Mouse (Mus musculus) spleen, postnatal 10 days (tissue): ENCODE measurements at regions not wholly inside any gene's neighbourhood (a gene's known extent, or its start where the extent isn't known, plus 50 kb on each side); places are given as distances from the start of the nearest gene placed in this dataset.
A peak's percentile ranks its signal among the peaks of the same experiment; 100 is the strongest.

ENCODE experiments used
- DNase-seq, 2 experiments: peaks; one replicate each; pipeline ENCODE4 v3.0.0; 2021 to 2022; ENCODE audit warnings: low spot score in 2 of 2

DNA sequence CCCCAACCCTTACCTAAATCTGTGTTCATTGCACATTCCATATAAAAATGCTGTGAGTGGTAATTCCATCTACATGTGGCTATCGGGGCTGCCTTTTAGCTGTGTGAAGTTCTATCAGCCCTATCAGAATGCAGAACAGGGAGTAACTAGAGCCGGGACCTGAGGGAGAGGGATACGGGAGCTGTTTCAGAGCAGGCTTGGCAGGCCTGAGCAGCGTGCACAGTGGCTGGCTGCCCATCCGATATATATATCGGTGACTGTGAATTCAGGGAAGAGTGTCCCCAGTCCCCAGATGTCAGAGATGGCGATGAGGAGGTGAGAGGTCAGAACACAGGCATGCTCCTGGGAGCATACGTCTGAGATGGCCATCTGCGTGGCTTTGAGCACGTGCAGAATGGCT, 79.0 kb downstream of the Arl4c start:
- no peak for DNase-seq

DNA sequence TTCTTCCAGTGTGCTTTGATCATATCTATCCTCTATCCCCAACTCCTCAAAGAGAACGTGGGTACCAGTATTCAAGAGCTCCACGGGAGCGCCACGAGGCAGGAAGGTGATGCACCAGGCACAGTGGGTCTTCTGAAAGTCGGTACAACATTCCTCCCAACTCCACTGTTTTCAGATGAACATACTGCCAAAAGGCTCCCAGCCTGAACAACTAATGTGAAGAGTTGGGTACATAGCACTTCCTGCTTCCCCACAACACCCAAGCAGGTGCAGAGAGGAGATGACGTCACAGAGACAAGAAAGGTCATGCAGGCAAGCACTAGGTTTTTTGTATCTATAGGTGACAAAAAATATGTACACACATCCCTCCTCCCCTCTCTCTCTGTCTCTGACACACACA, 79.7 kb downstream of the Arl4c start:
- DNase-seq = no peak

DNA sequence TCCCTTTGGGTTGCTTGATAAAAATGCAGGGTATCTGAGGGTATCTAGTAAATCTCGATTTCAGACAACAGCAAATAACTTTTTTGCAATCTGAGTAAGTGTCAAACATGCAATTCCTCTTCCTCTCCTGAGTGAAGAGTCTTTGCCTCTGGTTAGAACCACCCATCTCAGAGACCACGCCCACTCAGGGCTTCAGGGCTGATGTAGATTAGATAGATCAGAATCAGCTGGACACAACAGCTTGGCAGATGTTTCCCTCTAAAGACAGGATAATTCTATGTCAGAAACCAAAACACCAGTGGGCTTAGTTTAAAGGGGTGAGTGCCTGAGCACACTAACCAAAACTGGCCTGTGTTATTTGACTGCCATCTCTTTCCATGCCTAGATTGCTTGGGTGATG, 80.8 kb downstream of the Arl4c start:
- no peak for DNase-seq

- no peak for DNase-seq
Measured at GRCm38 (mm10) chr1:88613007-88613406, 89.0 kb downstream of the Arl4c start.

DNA sequence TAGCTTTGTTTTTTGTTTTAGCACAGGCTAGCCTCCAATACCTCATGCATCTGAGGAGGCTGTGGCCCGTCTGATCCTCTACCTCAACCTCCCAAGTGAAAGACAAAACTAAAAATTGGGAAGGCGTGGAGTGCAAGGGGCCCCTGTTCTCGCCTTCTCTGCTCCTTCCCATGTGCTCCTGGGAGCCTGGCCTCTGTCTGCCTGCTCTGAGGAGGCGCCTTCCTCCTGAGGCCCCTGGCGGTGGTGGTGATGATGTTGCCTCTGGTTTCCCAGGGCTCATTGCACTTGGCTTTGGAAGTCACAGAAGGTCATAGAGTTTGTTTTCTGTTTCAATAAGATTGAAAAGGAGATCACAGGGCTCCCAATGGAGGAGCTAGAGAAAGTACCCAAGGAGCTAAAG, 90.8 kb downstream of the Arl4c start:
- DNase-seq = no peak

DNA sequence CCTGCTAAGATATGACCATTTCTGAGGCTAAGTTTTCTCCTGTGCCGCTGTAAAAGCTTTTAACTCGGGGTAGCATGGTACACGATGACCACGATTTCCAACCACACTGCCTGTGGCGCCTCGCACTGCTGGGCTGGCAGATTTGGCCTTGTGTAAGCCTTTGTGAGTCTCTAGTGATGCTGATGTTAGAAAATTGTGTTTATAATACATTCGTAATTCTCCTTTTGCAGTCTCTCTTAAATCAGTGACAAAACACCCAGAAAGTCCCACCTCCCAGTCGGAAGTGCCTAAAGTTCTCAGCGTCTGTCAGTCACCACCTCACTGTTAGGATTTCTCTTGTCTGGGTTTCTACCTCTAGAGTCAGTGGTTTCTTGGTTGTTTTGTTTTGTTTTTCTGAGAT, 91.2 kb downstream of the Arl4c start:
- DNase-seq = no peak

- DNase-seq = no peak
Measured at GRCm38 (mm10) chr1:88608826-88609225, 93.2 kb downstream of the Arl4c start.

- no peak for DNase-seq
Measured at GRCm38 (mm10) chr1:88608236-88608635, 93.8 kb downstream of the Arl4c start.

DNA sequence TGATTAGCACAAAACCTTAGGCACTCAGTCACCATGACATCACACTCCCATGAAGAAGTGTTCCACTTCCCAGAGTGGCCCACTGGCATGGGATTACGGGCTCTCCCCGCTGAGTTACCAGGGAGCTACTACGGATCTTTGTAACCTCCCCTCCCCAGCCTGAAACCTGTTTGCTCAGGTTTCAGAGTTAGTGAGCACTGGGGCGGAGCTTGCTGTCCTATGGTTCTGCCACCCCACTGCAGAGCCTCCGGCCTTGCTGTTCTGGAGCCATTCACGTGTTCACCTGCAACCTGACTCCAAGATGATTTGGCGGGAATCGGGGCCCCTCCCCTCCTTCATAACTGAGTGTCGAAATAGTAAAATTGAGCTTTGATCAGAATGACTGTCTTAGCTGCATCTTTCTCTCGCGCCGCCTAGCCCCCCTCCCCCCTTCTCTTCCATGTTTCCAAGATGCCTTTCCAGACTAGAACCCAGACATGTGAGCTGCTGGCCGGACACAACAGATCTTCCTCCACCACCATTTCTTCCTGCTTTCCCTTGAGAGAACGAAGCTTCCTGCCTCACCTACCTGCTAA, 95.8 kb upstream of the Glrp1 start:
- no peak for DNase-seq

DNA sequence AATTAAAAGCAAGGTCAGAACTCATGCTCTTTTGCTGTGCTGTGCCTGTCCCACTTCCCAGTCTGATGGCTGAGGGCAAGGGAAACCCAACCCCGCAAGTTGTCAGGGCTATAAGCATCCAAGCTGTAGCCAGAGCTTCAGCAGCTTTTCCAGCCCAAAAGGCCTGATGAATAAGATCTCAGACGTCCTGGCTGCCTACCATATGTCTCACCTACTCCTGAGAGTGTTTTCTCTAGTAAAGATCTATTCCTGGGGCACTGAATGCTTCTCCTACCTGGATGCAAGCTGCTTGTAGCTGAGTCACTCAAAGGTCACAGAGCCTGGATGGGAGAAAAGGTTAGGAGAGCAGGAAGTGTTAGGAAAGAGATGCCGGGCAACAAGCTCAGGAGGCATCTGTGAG, 92.4 kb upstream of the Glrp1 start:
- DNase-seq = no peak

DNA sequence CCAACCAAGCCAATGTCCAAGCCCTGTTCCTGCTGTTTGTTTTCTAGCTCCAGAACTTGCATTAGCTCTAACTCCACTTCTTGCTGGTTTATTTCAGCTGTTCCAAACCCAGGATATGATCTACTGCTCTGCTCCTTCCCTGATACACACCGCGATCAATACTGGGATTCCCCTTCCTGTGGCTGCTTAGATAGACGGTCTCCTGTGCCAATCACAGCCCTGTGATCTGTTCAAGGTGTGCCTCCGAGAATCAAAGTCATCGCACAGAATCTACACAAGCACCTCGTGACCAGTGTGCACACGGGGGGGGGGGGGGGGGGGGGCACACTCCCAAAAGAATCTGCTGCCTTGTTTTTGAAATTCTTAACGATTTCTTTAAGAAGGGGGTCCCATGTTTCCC, 91.9 kb upstream of the Glrp1 start:
- DNase-seq = no peak

DNA sequence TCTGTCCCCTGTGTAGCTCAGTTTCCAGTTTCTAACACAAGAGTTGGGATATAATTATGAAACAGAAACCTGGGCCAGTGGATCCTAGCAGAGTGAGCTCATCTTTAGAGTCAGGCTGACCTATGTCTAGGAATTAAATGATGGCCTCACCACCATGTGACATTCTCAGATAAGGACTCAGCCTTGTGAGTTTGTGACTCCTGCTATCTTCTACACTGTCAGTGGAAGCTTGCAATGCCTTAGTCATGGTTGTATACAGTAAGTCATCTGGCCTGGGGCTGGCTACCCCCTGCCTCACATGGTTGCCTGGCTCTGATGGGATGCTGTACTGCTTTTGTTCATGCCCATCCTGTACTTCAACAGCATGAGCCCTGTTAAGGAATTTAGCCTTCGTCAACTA, 90.3 kb upstream of the Glrp1 start:
- no peak for DNase-seq

DNA sequence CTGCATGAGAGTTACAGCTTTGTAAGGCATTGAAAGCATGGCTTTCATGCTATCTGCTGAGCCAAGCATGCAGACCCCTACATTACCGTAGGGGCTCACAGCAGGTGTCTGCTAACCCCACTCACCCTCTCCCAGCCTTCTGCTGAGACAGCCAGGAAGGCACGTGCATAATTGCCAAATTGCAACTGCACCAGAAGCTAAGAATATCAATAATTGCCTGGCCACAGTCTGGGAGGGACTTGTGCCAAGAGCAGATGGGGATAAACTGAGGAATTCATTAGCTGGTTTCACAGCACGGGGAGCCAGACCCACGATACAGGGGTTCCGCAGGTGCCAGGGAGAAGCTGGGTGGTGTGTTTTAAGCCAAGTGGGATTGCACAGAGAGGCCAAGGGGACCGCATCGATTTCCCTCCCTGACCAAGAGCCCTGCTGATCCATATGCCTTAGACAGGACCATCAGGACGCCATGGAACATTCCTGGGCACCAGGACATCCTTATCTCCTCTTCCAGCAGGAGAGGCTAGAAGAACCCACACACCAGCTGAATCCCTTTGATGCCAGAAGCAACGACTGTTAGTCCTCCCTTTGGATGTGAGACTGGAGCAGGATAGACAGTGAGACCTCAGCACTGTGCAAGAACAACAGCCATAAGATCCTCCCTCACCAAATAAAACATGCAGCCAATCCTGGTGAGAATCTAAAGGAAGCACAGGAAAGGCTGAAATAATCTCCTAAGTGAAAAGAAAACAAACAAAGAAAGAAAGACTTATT, 84.8 kb upstream of the Glrp1 start:
- DNase-seq = no peak

DNA sequence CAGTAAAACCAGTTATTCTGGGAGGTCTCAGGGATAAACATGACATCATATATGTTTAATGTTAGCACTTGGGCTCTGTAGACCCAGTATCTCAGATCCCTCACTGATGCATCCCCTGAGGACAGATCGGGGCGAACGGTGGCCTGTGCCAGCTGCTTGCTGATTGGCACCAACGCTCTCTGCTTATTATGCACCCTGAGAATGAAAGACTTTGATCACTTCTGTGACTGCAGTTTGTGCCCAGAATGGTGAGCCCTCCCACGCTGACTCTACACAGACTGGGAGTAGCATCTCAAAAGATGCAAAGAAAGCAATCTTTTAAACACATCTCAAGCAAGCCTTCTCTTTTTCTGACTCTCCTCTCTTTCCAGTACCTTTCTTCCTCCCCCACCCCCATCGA, 82.2 kb upstream of the Glrp1 start:
- no peak for DNase-seq

GRCm38 (mm10) chr1:88590802-88591380, 81.0 kb upstream of the Glrp1 start:
- no peak for DNase-seq

GRCm38 (mm10) chr1:88588747-88589146, 78.9 kb upstream of the Glrp1 start:
- no peak for DNase-seq

GRCm38 (mm10) chr1:88586823-88587820, 77.3 kb upstream of the Glrp1 start:
- peak in 1 of 2 experiments; percentile 61 for DNase-seq

DNA sequence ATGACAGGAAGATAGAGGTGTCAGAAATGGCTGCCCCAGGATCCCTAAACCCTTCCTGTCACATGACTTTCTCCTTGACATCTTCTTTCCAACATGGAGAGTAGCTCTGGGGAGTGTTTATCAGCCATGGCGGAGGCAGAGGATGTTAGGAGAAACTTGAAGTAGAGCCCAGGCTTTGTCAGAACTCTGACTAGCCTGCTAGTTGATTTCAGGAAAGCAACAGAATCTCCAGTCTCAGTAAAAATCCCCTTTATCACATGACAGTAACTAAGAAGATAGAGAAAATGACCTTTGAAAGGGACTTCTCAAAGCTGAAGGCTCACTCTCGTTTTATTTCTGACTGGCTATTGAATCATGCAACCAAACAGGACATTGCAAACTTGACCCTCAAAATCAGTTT, 76.3 kb upstream of the Glrp1 start:
- DNase-seq = no peak

DNA sequence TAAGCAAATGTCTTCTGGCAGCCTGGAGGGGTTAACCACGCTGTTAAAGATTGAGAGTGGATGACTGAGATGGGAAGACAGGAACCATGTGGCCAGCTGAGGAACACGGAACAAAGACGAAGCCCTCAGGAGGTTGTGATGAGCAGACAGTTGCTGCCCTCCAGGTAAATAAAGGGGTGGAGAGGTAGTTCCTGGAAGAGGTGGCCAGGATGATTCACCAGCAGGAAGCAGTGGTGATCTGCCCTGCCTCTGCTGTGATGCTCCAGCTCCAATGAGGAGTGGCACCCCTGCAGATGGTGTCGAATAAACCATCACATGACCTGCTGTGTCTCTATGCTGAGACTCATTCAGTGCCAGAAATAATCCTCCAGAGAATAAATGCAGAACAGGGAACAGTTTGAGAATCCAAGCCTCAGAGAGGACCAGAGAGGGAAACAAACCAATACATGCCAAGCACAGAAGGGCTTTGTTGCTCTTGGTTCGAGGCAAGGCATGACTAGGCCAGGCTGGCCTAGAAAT, 74.7 kb upstream of the Glrp1 start:
- DNase-seq = no peak

DNA sequence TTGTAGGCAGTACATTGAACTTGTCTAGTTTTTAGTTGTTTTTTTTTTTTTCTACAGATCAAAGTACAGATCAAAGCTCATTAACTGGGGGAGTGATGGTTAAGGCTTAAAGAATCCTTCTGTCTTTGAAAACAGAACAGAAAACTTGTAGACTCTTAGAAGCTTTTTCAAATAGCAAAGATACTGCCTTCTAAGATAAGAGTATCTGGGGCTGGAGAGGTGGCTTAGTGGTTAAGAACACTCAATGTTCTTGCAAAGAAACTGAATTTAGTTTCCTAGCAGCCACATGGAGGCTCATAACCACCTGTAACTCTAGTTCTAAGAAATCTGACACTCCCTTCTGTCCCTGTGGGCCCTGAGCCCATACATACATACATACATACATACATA, 68.4 kb upstream of the Glrp1 start:
- no peak for DNase-seq

DNA sequence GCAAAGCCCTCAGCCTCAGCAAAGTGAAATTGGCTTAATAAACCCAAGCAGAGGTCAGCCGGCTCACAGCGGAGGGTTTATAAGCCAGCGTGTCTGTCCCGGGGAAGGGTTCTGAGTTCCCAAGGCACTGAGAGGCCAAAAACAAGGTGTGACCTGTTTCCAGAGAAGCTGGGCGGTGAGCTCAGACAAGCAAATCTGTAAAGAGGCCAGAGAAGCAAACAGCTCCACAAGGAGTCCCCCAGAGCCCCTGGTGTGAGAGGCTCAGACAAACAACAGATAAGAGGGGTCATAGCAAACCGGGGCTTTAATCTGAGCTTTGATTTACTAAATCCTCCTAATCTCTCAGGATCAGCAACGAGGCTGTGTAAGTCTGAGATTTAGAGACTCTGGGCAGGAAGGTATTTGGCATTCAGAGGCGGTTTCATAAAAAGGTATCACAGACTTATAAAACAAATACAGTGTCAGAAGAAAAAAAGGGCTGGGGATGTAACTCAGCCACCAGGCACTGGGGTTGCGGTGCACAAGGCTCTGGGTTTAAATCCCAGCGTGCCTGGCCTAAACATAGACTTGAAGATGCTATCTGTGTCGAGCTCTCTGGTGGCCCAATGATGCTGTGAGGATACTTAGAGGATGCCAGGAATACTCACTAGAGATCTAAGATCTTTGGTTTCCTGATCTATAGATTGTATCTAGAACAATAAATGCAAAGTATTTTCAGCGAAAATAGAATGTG, 67.8 kb upstream of the Glrp1 start:
- DNase-seq = no peak
